Mouse (Mus musculus): Measurements from ENCODE around the gene Phf20. TPM values are rescaled to one million over a fixed set of nuclear protein-coding genes. Genes with fewer than 3 reads are reported as not detected.
"Not testable (repeated sequence)": the region's sequence is repeated elsewhere in the genome, so short reads cannot be mapped to it uniquely, and the experiment has no call there.

Gene Phf20
- polyA plus RNA-seq, 1 experiment from 2014 or later = 72.4 TPM

GRCm38 (mm10) chr2:156203917-156204316 lies 7.7 kb downstream of the Phf20 start:
- Histone ChIP-seq H3K4me3 (replicated peaks) (no peak overlapping the region), H3K27ac (no peak overlapping the region), H3K4me2 (replicated peaks) (no peak overlapping the region), H3K27me3 (replicated peaks) (no peaks in the 10 kb centered on the region), H3K9ac (no peak overlapping the region), H3K4me1 (replicated peaks) (peaks cover 13% of the 10 kb centered on the region), H3K9me3 (no peaks in the 10 kb centered on the region), H3K36me3 (no peaks in the 10 kb centered on the region)
- WGBS = 87% methylated on average over 6 of the region's 6 CpGs
- ATAC-seq = no peak

- Histone ChIP-seq H3K4me3 (replicated peaks) (no peak overlapping the region), H3K4me1 (replicated peaks) (no peaks in the 10 kb centered on the region), H3K9me3 (no peaks in the 10 kb centered on the region), H3K36me3 (peaks cover 3% of the 10 kb centered on the region; the same call in 1 of the 2 replicates), H3K27me3 (replicated peaks) (no peaks in the 10 kb centered on the region), H3K4me2 (replicated peaks) (no peak overlapping the region), H3K9ac (no peak overlapping the region), H3K27ac (no peak overlapping the region)
- ATAC-seq = no peak
- WGBS = 84% methylated on average over 1 of the region's 1 CpGs
These were observed 21.5 kb downstream of the Phf20 start for GRCm38 (mm10) chr2:156217786-156218185.

- ATAC-seq = no peak
- Histone ChIP-seq H3K4me2 (replicated peaks) (no peak overlapping the region), H3K9ac (no peak overlapping the region), H3K4me3 (replicated peaks) (no peak overlapping the region), H3K4me1 (replicated peaks) (no peaks in the 10 kb centered on the region), H3K27me3 (replicated peaks) (no peaks in the 10 kb centered on the region), H3K36me3 (peaks cover 8% of the 10 kb centered on the region; the same call in 1 of the 2 replicates), H3K9me3 (no peaks in the 10 kb centered on the region), H3K27ac (no peak overlapping the region)
These were observed 25.8 kb downstream of the Phf20 start for GRCm38 (mm10) chr2:156222100-156222499.

- Histone ChIP-seq H3K9ac (no peak overlapping the region), H3K27me3 (replicated peaks) (no peaks in the 10 kb centered on the region), H3K4me1 (replicated peaks) (no peaks in the 10 kb centered on the region), H3K4me2 (replicated peaks) (no peak overlapping the region), H3K9me3 (no peaks in the 10 kb centered on the region), H3K4me3 (replicated peaks) (no peak overlapping the region), H3K36me3 (0 out of 2 replicates have a peak, but pooled peaks cover 5% of the 10 kb centered on the region), H3K27ac (no peak overlapping the region)
- ATAC-seq = no peak
- 59% methylated on average over 5 of the region's 5 CpGs for WGBS
These were observed 27.8 kb downstream of the Phf20 start for GRCm38 (mm10) chr2:156224043-156224442.

GRCm38 (mm10) chr2:156227689-156228088 lies 31.4 kb downstream of the Phf20 start:
- WGBS = 100% methylated on average over 1 of the region's 1 CpGs
- H3K4me2 ChIP-seq (replicated peaks) = no peak overlapping the region
- H3K9ac ChIP-seq = no peak overlapping the region
- no peaks in the 10 kb centered on the region for H3K27me3 ChIP-seq (replicated peaks)
- ATAC-seq = no peak
- H3K4me1 ChIP-seq (replicated peaks) = no peaks in the 10 kb centered on the region
- no peak overlapping the region for H3K27ac ChIP-seq
- 0 out of 2 replicates have a peak, but pooled peaks cover 8% of the 10 kb centered on the region for H3K36me3 ChIP-seq
- no peaks in the 10 kb centered on the region for H3K9me3 ChIP-seq
- H3K4me3 ChIP-seq (replicated peaks) = no peak overlapping the region

GRCm38 (mm10) chr2:156229171-156229570 lies 32.9 kb downstream of the Phf20 start:
- H3K36me3 ChIP-seq = 0 out of 2 replicates have a peak, but pooled peaks cover 8% of the 10 kb centered on the region
- H3K9ac ChIP-seq = no peak overlapping the region
- H3K27me3 ChIP-seq (replicated peaks) = no peaks in the 10 kb centered on the region
- no peak overlapping the region for H3K27ac ChIP-seq
- ATAC-seq = no peak
- H3K9me3 ChIP-seq = no peaks in the 10 kb centered on the region
- H3K4me1 ChIP-seq (replicated peaks) = no peaks in the 10 kb centered on the region
- no peak overlapping the region for H3K4me3 ChIP-seq (replicated peaks)
- WGBS = 94% methylated on average over 1 of the region's 1 CpGs
- H3K4me2 ChIP-seq (replicated peaks) = no peak overlapping the region

GRCm38 (mm10) chr2:156231340-156231739 lies 35.1 kb downstream of the Phf20 start:
- no peak overlapping the region for H3K4me3 ChIP-seq (replicated peaks)
- no peak overlapping the region for H3K9ac ChIP-seq
- H3K4me2 ChIP-seq (replicated peaks) = no peak overlapping the region
- H3K27ac ChIP-seq = no peak overlapping the region
- H3K36me3 ChIP-seq = 0 out of 2 replicates have a peak, but pooled peaks cover 4% of the 10 kb centered on the region
- no peaks in the 10 kb centered on the region for H3K27me3 ChIP-seq (replicated peaks)
- no peaks in the 10 kb centered on the region for H3K9me3 ChIP-seq
- no peak for ATAC-seq
- H3K4me1 ChIP-seq (replicated peaks) = no peaks in the 10 kb centered on the region

- 79% methylated on average over 3 of the region's 3 CpGs for WGBS
These were observed 37.1 kb downstream of the Phf20 start for GRCm38 (mm10) chr2:156233275-156233948.

GRCm38 (mm10) chr2:156234016-156234415 lies 37.8 kb downstream of the Phf20 start:
- H3K4me1 ChIP-seq (replicated peaks); H3K4me3 ChIP-seq (replicated peaks); H3K9ac ChIP-seq; H3K27me3 ChIP-seq (replicated peaks); ATAC-seq; H3K4me2 ChIP-seq (replicated peaks); H3K9me3 ChIP-seq; H3K36me3 ChIP-seq; H3K27ac ChIP-seq: not testable (repeated sequence)
- WGBS = 89% methylated on average over 2 of the region's 2 CpGs

More at GRCm38 (mm10) chr2:156233275-156233948, 37.1 kb downstream of the Phf20 start:
- no peak overlapping the region for H3K4me2 ChIP-seq (replicated peaks)
- ATAC-seq = no peak
- H3K27ac ChIP-seq = no peak overlapping the region
- H3K9me3 ChIP-seq = no peaks in the 10 kb centered on the region
- no peaks in the 10 kb centered on the region for H3K4me1 ChIP-seq (replicated peaks)
- H3K36me3 ChIP-seq = 0 out of 2 replicates have a peak, but pooled peaks cover 4% of the 10 kb centered on the region
- H3K27me3 ChIP-seq (replicated peaks) = no peaks in the 10 kb centered on the region
- H3K9ac ChIP-seq = no peak overlapping the region
- H3K4me3 ChIP-seq (replicated peaks) = no peak overlapping the region

GRCm38 (mm10) chr2:156235847-156236246 lies 39.6 kb downstream of the Phf20 start:
- Histone ChIP-seq H3K4me3 (replicated peaks) (no peak overlapping the region), H3K27ac (no peak overlapping the region), H3K36me3 (no peaks in the 10 kb centered on the region), H3K27me3 (replicated peaks) (no peaks in the 10 kb centered on the region), H3K9ac (no peak overlapping the region), H3K9me3 (no peaks in the 10 kb centered on the region), H3K4me1 (replicated peaks) (no peaks in the 10 kb centered on the region), H3K4me2 (replicated peaks) (no peak overlapping the region)
- WGBS = 90% methylated on average over 4 of the region's 4 CpGs
- no peak for ATAC-seq

GRCm38 (mm10) chr2:156241662-156242061 lies 45.4 kb downstream of the Phf20 start:
- H3K4me1 ChIP-seq (replicated peaks) = no peaks in the 10 kb centered on the region
- no peak for ATAC-seq
- 90% methylated on average over 2 of the region's 2 CpGs for WGBS
- no peak overlapping the region for H3K9ac ChIP-seq
- H3K36me3 ChIP-seq = no peaks in the 10 kb centered on the region
- no peaks in the 10 kb centered on the region for H3K27me3 ChIP-seq (replicated peaks)
- H3K9me3 ChIP-seq = no peaks in the 10 kb centered on the region
- H3K27ac ChIP-seq = no peak overlapping the region
- H3K4me2 ChIP-seq (replicated peaks) = no peak overlapping the region
- no peak overlapping the region for H3K4me3 ChIP-seq (replicated peaks)

GRCm38 (mm10) chr2:156243011-156243410 lies 46.7 kb downstream of the Phf20 start:
- ATAC-seq = no peak
- Histone ChIP-seq H3K27ac (no peak overlapping the region), H3K9ac (no peak overlapping the region), H3K4me1 (replicated peaks) (no peaks in the 10 kb centered on the region), H3K27me3 (replicated peaks) (no peaks in the 10 kb centered on the region), H3K36me3 (no peaks in the 10 kb centered on the region), H3K4me2 (replicated peaks) (no peak overlapping the region), H3K4me3 (replicated peaks) (no peak overlapping the region), H3K9me3 (no peaks in the 10 kb centered on the region)
- WGBS = 93% methylated on average over 8 of the region's 8 CpGs

GRCm38 (mm10) chr2:156247599-156247998 lies 51.3 kb downstream of the Phf20 start:
- Histone ChIP-seq H3K9ac (no peak overlapping the region), H3K4me3 (replicated peaks) (no peak overlapping the region), H3K27me3 (replicated peaks) (no peaks in the 10 kb centered on the region), H3K9me3 (no peaks in the 10 kb centered on the region), H3K4me2 (replicated peaks) (no peak overlapping the region), H3K27ac (no peak overlapping the region), H3K4me1 (replicated peaks) (no peaks in the 10 kb centered on the region), H3K36me3 (peaks cover 3% of the 10 kb centered on the region; the same call in 1 of the 2 replicates)
- no peak for ATAC-seq
